Mouse (Mus musculus): Measurements from ENCODE around the gene Serpina9.
A peak's percentile ranks its signal among the peaks of the same experiment; 100 is the strongest.
"Not testable (repeated sequence)": the region's sequence is repeated elsewhere in the genome, so short reads cannot be mapped to it uniquely, and the experiment has no call there.

The Serpina9 gene

DNA sequence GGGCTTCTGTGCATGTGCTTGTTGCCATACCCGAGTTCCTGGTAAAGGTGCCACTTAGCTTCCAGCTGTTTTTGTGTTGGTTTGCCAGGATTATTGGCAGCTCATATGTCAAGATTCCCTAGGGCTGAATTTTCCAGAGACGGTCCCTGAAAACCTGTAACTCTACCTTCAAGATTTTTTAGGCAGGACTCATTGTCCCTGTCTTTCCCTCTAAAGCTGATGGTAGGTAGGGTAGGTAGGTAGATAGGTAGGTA lies 24.1 kb downstream of the Serpina9 start:
- DNase-seq: no peak

DNA sequence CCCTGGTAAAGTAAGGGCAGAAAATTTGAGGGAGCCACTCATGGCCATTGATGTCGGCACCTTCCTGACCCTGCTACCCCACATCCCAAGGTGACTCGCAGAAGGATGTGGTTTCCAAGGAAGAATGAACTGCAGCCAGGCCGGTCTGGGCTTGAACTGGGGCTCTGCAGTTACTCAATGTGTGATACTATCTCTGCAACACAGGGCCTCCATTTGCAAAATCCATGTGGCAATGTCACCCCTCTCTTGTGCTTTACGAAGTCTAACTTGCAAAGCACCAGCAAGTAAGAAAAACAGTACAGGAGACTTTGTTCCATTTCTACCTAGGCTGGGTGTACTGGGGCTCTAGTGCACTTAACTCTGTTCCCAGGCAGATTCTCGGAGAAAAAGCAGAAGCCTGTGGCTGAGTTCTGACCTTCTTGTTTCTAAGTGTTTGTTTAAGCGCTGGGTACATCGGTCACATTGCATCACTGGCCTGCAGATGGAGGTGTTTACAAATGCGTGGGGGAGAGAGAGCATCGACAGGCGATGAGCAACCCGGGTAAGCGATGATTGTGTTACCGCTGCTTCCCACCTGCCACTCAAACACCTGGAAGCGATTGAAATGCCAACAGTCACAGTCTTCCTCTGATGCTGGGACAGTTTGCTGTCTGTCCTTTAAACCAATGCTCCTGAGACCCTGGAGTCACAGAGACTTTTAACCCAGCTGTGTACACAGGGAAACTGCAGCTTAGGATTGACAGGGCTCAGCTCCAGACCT lies 24.6 kb downstream of the Serpina9 start:
- no peak for DNase-seq

DNA sequence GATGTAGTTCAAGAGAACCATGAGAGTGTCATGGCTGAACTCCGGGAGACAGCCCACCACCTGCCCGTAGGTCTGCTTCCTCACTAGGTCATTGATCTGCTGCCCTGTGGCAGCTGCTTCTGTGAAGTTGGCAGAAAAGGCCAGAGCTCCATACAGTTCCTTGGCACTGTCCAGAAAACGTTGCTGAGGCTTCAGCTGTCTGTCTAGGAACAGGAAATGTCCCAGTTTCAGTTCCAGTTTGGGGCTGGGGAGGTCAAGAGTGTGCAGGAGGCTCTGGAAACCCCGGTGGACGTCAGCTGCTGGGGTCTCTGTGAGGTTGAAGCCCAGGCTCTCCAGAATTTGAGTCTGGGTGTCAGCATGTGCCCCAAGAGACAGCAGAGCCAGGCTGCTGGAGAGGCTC lies 27.7 kb downstream of the Serpina9 start:
- DNase-seq: no peak

DNA sequence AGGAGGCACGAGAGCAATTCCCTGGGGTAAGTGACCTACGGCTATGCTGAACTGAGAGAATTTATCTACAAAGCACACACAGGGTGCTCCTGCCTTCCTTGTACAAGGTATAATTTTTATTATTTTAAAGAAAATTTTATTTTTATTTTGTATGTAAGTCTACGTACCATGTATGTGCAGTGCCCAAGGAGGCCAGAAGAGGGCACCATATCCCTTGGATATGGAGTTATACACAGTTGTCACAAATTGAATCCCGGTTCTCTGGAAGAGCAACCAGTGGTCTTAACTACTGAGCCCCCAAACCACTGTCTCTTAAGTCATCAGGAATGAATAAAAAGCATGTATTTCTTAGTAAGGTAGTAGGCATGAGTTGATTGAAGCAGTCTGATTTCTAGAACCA lies 28.6 kb downstream of the Serpina9 start:
- peak; percentile 53 for DNase-seq

DNA sequence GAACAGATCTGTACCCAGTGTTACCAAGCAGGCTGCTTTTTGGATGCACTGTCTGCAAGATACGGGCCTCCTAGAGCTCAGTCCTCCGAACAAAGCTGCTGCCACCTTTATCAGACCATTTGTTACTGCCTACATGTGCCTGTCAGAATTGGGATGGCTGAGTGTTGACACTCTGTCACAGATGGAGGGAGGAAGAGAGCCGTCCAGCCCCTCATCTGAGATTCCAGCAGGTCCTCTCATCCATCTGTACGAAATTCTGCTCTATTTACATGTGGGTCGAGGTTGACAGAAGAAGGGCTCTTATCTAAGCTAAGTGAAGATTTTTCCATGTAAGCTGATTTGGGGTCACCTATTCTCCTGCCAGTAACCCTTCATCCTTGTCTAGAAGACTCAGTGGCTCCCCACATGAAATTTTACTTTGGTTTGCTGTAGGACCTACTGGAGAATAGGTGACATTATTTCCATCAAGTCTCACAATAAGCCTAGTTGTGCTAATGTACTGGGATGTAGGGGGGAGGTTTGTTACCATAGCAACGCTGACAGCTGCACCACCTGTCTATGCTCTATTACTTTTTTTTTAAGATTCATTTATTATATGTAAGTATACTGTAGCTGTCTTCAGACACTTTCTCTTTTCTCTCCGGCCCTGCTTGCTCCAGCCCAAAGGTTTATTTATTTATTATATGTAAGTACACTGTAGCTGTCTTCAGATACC lies 31.8 kb downstream of the Serpina9 start:
- DNase-seq: no peak

DNA sequence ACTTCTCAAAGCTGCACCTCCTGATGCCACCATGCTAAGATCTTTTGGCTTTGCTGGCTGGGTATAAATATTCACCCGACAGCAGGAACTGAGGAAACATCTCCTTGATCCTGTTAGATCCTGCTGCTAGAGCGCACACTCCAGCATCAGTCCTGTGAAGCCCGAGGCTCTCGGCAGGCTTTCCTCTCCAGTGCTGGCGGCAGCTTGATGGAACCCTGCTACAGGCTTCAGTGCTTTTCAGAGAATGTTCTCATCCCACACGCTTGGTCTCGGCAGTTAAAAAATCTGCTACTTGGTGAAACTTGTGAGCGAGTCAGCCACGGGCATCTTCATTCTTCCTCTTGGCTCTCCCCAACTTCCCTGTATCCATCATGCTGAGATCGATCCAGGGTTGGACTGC lies 35.3 kb downstream of the Serpina9 start:
- no peak for DNase-seq

DNA sequence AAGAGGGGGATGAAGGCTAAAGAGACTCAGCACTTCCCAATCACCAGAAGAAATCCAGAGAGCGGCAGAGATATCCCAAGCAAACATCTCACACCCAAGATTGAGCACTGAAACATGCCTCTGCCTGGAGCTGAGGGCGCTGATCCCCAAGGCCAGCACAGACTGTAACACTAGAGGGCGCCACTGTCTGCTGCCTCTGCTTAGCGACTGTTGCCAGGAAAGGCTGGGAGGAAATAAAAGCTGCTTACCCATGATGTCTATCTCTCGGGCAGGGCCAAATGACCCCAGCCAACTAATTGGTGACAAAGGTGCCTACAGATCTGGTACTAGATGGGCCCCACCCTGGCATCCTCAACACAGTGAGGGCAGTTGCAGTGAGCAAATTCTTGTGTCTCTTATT lies 35.7 kb downstream of the Serpina9 start:
- DNase-seq: peak; percentile 31

DNA sequence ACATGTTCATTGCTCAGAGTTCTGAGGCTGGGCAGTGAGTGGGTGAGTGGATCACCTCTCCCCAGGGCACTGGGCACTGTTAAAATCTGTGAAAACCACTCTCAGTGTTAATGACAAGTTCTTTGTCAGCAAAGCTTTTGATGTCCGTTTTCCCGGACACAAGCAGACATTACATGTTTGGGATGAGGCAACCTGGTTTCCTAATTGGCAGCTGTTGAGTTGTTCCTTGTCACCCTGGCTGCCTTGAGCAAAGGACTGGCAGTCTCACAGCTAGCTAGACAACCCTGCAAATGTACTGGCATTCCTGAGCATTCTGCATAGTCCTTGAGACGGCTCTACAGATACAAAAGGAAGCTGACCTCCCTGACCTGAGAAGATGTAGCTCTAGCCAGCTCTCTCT lies 36.5 kb downstream of the Serpina9 start:
- no peak for DNase-seq

DNA sequence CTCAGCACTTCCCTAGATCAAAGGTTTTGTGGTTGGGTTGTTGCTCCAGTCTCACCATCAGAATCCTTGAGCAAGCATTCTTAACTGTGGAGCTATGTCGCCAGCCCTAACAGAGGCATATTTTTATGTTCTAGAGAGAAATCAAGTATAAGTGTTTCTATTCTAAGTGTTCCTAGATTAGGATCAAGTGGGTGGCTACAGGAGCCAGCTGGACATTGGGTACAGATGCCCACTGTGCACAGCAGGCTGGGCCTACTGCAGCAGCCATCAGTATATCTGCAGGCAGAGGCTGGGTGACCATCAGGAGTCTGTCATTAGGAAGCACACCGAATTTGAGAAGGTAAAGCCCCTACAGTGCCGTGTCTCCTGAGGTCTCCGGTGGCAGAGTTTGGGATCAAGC lies 42.5 kb downstream of the Serpina9 start:
- DNase-seq: no peak

DNA sequence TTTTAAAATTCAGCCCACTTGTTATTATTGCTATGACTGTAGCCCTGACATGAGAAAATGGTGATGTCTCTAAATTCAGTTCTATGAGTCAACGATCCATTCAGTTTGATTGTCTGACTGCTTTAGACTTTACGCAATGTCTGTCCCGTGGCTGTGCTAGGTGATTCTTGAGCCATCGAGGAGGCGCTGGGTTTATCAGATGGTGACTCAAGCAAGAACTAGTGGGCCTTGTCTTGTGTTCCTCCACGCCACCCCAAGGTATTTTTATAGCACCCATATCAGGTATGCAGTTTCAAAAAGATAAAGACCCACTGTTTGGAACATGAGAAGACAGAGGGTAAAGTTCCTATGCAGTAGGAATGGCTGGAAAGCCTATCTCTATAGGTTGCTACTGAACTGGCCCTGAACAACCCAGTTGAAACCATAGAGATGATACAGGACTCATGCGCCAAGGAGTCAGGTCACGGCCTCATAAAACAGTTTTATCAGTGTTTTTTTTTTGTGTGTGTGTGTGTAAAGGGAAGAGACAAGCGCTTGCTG lies 43.9 kb downstream of the Serpina9 start:
- no peak for DNase-seq

DNA sequence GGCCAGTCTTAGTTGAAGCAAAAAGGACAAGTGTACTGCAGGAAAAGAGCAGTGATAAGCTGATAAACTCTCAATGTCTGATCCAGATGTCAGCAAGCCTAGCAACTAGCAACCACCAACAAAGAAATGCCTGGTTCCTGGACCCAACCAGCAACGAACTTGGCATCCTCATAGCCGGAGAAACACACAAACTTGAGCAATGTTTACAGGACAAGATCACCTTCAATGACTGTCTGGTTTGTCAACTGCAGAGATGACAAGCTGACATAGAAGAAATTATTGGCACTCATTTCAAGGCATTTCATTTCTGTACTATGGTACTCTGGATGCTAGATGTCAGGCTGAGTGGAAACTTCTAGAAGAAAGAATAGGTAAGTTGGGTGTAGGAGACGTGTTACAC lies 46.8 kb downstream of the Serpina9 start:
- DNase-seq: no peak

DNA sequence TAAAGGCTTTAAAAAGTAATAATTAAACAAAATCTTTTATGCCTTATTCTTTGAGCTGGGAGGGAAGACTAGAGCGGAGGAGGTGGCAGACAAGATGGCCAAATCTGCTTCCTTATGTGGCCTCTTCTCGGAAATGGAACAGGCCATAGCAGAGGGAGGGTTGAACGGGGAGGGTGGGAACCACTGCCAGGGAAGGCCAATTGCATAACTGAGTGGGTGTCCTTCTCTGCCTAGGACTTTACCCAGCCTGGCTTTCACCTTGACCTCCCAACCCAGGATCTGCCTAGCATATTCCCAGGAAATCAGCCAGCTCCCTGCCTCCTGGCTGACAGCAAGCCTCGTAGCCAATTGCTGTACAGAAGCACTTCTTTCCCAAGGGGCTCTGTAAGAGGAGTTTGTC lies 50.3 kb downstream of the Serpina9 start:
- no peak for DNase-seq

DNA sequence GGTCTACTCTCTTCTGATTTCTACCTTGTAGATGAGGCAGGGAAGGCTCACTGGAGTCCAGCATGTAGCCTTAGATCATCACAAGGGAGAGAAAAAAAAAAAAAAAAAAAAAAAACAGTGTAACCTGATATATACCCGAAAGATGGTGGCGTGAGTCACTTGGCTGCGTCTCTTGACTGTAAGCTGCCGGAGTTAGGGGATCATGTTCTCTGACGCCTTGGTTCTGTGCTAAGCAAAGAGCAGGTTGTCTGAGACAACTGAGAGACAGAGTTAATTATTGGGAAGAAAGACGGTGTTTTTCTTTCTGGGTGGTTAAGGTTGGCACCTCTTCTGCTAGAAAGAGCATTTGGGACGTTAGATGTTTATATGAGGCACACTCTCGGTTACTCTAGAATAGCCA lies 50.7 kb downstream of the Serpina9 start:
- DNase-seq: no peak

DNA sequence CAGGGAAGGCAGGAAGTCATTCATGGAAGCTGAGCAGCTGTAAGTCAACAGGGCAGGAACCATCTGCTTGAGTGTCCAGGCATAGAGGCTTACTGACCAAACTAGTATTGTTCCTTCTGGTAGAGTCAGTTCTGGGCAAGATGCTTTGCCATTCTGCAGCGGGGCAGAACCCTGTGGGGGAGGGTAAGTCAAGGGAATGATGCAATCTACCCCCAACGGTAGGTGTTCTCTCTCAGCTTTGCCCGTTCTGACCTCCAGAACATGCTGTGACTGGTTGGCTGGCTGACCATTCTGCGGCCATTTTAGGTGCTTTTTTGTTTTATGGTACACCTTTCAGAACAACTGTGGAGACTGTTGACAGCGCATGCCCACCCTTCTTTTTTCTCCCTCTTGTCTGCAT lies 51.2 kb downstream of the Serpina9 start:
- no peak for DNase-seq

DNA sequence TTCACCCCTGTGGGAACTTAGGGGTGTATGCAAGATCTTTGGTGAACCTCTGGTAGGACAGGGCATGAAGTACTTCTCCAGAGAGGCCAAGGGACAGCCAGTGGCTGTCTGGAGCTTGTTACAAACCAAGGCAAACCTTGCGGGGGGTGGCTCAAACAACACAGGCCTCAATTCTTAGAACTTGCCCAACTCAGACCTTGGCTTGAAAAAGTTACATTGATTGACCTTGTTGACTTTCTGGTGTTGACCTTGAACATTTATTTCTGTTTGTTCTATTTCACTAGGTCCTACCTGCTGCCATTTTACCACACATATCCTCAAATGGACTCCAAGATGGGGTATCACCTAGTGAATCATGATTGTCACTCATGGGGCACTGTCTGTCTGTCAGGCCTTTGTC lies 51.8 kb downstream of the Serpina9 start:
- DNase-seq: no peak

DNA sequence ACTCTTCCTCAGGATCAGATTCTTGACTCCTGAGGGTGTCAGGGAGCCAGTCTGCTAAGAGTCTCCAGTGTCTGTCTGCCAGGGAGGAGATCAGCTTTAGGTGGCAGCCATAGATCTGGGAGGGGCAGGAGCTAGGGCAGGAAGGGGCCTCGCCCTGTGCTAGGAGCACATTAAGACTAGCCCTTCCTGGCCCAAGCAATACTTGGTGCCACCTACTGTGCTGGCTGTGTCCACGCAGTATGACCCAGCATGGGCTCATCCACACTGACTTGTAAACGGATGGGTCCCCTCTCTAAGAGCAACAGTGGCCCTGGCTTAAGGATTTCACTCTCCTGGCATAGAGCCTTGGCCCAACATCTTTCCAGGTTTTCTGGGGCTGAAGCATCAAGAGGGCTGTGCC lies 54.8 kb downstream of the Serpina9 start, which contains the start of gene Serpina1e:
Gene Serpina1e, minus strand, starts transcription at position 178 of the 400 bp plus-strand sequence.
- no peak for DNase-seq

DNA sequence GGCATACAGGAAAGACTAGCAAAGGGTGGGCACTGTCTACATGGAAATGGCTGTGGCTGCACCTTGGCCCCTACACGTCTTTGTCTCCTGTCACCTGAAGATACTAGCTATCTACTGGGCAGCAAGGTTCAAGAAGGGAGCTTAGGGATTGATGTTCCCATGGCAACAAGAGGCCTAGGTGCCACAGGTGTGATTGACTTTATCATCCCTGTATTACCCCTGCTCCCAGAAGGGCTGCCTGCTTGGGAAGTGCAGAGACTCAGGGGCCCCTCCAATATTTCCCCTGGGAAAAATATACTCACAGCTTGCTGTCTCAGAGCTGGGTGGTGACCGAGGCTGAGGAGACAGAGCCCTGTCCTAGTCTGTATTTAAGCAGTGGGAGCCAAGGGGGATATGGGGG lies 57.0 kb downstream of the Serpina9 start:
- DNase-seq: not testable (repeated sequence)

DNA sequence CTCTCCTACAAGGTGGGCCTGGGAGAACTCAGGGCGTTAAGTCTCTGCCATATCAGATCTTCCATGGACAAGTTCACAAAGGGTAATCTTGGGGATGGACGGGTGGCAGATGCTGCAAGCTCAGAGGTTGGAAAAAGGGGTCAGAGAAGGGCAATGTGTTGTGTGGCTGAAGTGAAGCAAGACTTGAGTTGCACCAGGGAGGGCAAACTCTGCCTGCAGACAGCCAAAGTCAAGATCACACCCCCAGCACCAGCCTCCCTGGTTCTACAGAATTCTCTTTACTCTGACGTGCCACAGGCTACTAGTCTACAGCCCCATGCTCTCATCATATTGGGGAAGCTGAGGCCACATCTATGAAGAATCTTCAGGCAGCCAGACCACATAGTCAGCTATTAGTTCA lies 60.6 kb downstream of the Serpina9 start:
- DNase-seq: not testable (repeated sequence)

DNA sequence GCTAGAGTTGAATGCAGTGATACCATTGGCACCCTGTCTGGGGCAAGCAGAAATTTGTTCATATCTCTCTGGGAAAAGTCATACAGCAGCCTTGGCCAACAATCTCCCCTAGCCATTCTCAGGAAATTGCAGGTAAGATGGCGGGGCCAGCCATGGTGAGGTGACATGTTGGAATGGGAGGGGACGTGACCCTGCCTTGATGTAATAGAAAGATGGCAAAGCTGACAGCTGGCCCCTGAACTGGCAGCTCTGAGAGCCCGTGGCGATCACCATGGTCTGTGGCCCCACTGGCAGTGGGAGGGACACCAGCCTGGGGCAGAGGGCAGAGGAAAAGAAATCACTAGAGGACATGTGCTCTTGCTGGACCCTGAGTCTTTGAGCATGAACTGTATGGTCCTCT lies 67.3 kb downstream of the Serpina9 start:
- no peak for DNase-seq

All from thymus, postnatal 4 days (tissue).